Mouse (Mus musculus) heart, adult 2 months (tissue): Measurements from ENCODE around the gene Rbfox2. TPM values are rescaled to one million over a fixed set of nuclear protein-coding genes. Genes with fewer than 3 reads are reported as not detected.

Source experiments
- DNase-seq, 2 experiments: peaks; one replicate each; pipeline ENCODE4 v3.0.0; 2021
- H3K27ac ChIP-seq: fragments of 200-600 bp; 2 replicates; pipeline ENCODE4 v1.8.1; 2022
- H3K27me3 ChIP-seq: fragments of 200-500 bp; 2 replicates; pipeline ENCODE4 v1.6.1; 2012; ENCODE audit warnings: mild to moderate bottlenecking, low read length, inconsistent platforms, mixed read lengths; ENCODE audit not compliant: control insufficient read depth, insufficient read depth
- H3K36me3 ChIP-seq: fragments of 200-500 bp; 2 replicates; pipeline ENCODE4 v1.6.1; 2012; ENCODE audit warnings: low read length, inconsistent platforms; ENCODE audit not compliant: control insufficient read depth, insufficient read depth
- H3K4me1 ChIP-seq: fragments of 200-500 bp; 2 replicates; pipeline ENCODE4 v1.6.1; 2011; ENCODE audit warnings: low read length; ENCODE audit not compliant: control insufficient read depth, insufficient read depth
- H3K4me3 ChIP-seq: fragments of 200-600 bp; 2 replicates; pipeline ENCODE4 v1.8.1; 2022
- H3K79me2 ChIP-seq: fragments of 200-500 bp; replicated peaks from 2 replicates; pipeline ENCODE4 v1.6.1; 2012; ENCODE audit warnings: mild to moderate bottlenecking, inconsistent platforms, low read length, moderate library complexity, mixed read lengths; ENCODE audit not compliant: control insufficient read depth, insufficient read depth
- H3K9ac ChIP-seq: fragments of 200-500 bp; 2 replicates; pipeline ENCODE4 v1.6.1; 2012; ENCODE audit warnings: low read depth, mild to moderate bottlenecking, control low read depth, inconsistent platforms, low read length, mixed read lengths
- CTCF ChIP-seq: fragments of 200-600 bp; IDR thresholded peaks from 2 replicates; pipeline ENCODE4 v1.8.1; 2022; ENCODE audit warnings: antibody characterized with exemption, mild to moderate bottlenecking, moderate library complexity
- EP300 ChIP-seq: fragments of 200-500 bp; IDR thresholded peaks from 2 replicates; pipeline ENCODE4 v1.6.1; 2011; ENCODE audit warnings: low read depth, low read length, control low read depth; ENCODE audit not compliant: insufficient read depth
- POLR2A ChIP-seq: fragments of 200-500 bp; IDR thresholded peaks from 2 replicates; pipeline ENCODE4 v1.6.1; 2011; ENCODE audit warnings: mild to moderate bottlenecking, low read depth, low read length, control low read depth; ENCODE audit not compliant: insufficient read depth
- WGBS: fragments of 180-500 bp; shearing (Covaris S2); methylation state at CpG from one replicate; pipeline ENCODE4 v1.1.7; 2018; 5-methylcytosine and 5-hydroxymethylcytosine counted together
- intact Hi-C: fragments of 180-260 bp; cut with DNase I; formaldehyde crosslinking; loops from one replicate; pipeline ENCODE4 v1.15.1; 2025
- polyA plus RNA-seq: library from polyadenylated mRNA; depleted of rRNA; stranded (reverse); fragments of >200 nt; gene quantifications from 2 replicates; pipeline ENCODE4 v1.2.3, GENCODE M21; 2012
- total RNA-seq, 2 experiments: library from RNA; stranded (reverse); gene quantifications; 2 replicates each; pipeline ENCODE4 v1.2.3; 2021

The Rbfox2 gene
- total and polyA plus RNA-seq, 3 experiments, result 86.0 to 110 (median 106) TPM

- no peaks in the 10 kb centered on the region for H3K27me3 ChIP-seq
- intact Hi-C loops, result no loop called here
- TF ChIP-seq EP300, result no peak
- no peak for TF ChIP-seq CTCF
- no peak for TF ChIP-seq POLR2A
- DNase-seq, result no peak
- H3K36me3 ChIP-seq, result peaks cover 19% of the 10 kb centered on the region
- peaks cover 10% of the 10 kb centered on the region for H3K79me2 ChIP-seq
- no peak overlapping the region for H3K4me3 ChIP-seq
- H3K9ac ChIP-seq, result no peak overlapping the region
- peak overlapping the region; percentile 88 for H3K27ac ChIP-seq
- WGBS, result 76% methylated on average over 5 of the region's 5 CpGs
- H3K4me1 ChIP-seq, result peaks cover 21% of the 10 kb centered on the region
Measured at GRCm38 (mm10) chr15:77243876-77244560, 62.8 kb downstream of the Rbfox2 start.

- WGBS, result 53% methylated on average over 4 of the region's 4 CpGs
- no peak overlapping the region for H3K27ac ChIP-seq
- intact Hi-C loops, result no loop called here
- DNase-seq, result no peak
- peaks cover 22% of the 10 kb centered on the region for H3K4me1 ChIP-seq
- H3K79me2 ChIP-seq, result peaks cover 10% of the 10 kb centered on the region
- H3K27me3 ChIP-seq, result no peaks in the 10 kb centered on the region
- H3K36me3 ChIP-seq, result peaks cover 22% of the 10 kb centered on the region
- no peak overlapping the region for H3K4me3 ChIP-seq
- no peak overlapping the region for H3K9ac ChIP-seq
- TF ChIP-seq CTCF (no peak), POLR2A (no peak), EP300 (no peak)
Measured at GRCm38 (mm10) chr15:77240607-77241006, 66.2 kb downstream of the Rbfox2 start.

- no peak overlapping the region for H3K27ac ChIP-seq
- H3K9ac ChIP-seq, result no peak overlapping the region
- no peak for DNase-seq
- TF ChIP-seq EP300 (no peak), CTCF (no peak), POLR2A (no peak)
- H3K79me2 ChIP-seq, result peaks cover 10% of the 10 kb centered on the region
- peaks cover 25% of the 10 kb centered on the region for H3K36me3 ChIP-seq
- no peak overlapping the region for H3K4me3 ChIP-seq
- no peaks in the 10 kb centered on the region for H3K27me3 ChIP-seq
- intact Hi-C loops, result no loop called here
- 85% methylated on average over 4 of the region's 4 CpGs for WGBS
- peaks cover 22% of the 10 kb centered on the region for H3K4me1 ChIP-seq
Measured at GRCm38 (mm10) chr15:77239564-77239963, 67.2 kb downstream of the Rbfox2 start.

- TF ChIP-seq POLR2A (no peak), CTCF (peak; percentile 54)
- 14% methylated on average over 1 of the region's 1 CpGs for WGBS
- no peaks in the 10 kb centered on the region for H3K27me3 ChIP-seq
- H3K79me2 ChIP-seq, result peaks cover 10% of the 10 kb centered on the region
- no peak overlapping the region for H3K4me3 ChIP-seq
- no peak overlapping the region for H3K9ac ChIP-seq
- peaks cover 20% of the 10 kb centered on the region for H3K4me1 ChIP-seq
- intact Hi-C loops, result loop anchor here (2.0 kb wide), 1 partner anchor 69 kb away; the partner anchor contains the start of gene Rbfox2
- H3K27ac ChIP-seq, result peak overlapping the region; percentile 89
- DNase-seq, result no peak
- peaks cover 26% of the 10 kb centered on the region for H3K36me3 ChIP-seq
Measured at GRCm38 (mm10) chr15:77237661-77238060, 69.1 kb downstream of the Rbfox2 start.

- H3K79me2 ChIP-seq, result peaks cover 3% of the 10 kb centered on the region; the same call in 1 of the 2 replicates
- peaks cover 18% of the 10 kb centered on the region for H3K4me1 ChIP-seq
- no peaks in the 10 kb centered on the region for H3K27me3 ChIP-seq
- peaks cover 26% of the 10 kb centered on the region for H3K36me3 ChIP-seq
- no peak overlapping the region for H3K9ac ChIP-seq
- H3K4me3 ChIP-seq, result no peak overlapping the region
- TF ChIP-seq CTCF (no peak), EP300 (peak; percentile 68; the same call in 1 of the 2 replicates)
- intact Hi-C loops, result loop anchor here (2.0 kb wide), 1 partner anchor 71 kb away; the partner anchor contains the start of gene Rbfox2
- WGBS, result 5% methylated on average over 7 of the region's 7 CpGs
- peak in 1 of 2 experiments; percentile 54 for DNase-seq
- H3K27ac ChIP-seq, result peak overlapping the region; percentile 89
Measured at GRCm38 (mm10) chr15:77236055-77236567, 70.7 kb downstream of the Rbfox2 start.

- no peaks in the 10 kb centered on the region for H3K27me3 ChIP-seq
- peaks cover 3% of the 10 kb centered on the region; the same call in 1 of the 2 replicates for H3K79me2 ChIP-seq
- peaks cover 26% of the 10 kb centered on the region for H3K36me3 ChIP-seq
- DNase-seq, result no peak
- WGBS, result 71% methylated on average over 4 of the region's 4 CpGs
- intact Hi-C loops, result no loop called here
- H3K27ac ChIP-seq, result peak overlapping the region; percentile 89
- TF ChIP-seq EP300 (no peak), CTCF (no peak), POLR2A (no peak)
- no peak overlapping the region for H3K9ac ChIP-seq
- no peak overlapping the region for H3K4me3 ChIP-seq
- H3K4me1 ChIP-seq, result peaks cover 18% of the 10 kb centered on the region
Measured at GRCm38 (mm10) chr15:77235551-77235950, 71.3 kb downstream of the Rbfox2 start.
